Mouse (Mus musculus): Measurements from ENCODE around the gene Tec.
A peak's percentile ranks its signal among the peaks of the same experiment; 100 is the strongest.

Tec gene

DNA sequence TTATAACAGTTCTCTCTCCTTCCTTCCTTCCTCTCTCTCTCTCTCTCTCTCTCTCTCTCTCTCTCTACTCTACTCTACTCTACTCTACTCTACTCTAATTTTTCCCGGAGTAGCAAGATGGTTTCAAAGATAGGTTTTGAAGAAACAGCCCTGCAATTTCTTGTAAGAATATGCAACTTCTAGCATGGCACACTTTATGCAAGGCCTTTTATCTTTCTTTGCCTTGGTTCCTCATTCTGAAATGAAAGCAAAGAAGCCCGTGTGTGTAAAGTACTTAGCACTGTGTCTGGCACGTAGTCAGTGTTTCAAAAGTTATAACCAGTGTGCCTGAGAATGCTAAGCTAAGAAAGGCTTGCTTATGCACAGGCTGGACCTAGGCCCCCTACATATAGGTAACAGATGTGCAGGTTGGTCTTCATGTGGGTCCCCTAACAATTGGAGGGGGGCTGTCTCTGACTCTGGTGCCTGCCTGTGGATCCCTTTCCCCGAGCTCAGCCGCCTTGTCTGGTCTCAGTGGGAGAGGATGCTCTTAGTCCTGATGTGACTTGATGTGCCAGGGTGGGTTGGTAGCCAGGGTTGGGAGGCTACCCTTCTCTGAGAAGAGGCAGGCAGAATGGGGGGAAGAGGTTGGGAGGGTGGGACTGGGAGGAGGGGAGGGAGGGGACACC, 49.6 kb downstream of the Tec start:
- DNase-seq: no peak

DNA sequence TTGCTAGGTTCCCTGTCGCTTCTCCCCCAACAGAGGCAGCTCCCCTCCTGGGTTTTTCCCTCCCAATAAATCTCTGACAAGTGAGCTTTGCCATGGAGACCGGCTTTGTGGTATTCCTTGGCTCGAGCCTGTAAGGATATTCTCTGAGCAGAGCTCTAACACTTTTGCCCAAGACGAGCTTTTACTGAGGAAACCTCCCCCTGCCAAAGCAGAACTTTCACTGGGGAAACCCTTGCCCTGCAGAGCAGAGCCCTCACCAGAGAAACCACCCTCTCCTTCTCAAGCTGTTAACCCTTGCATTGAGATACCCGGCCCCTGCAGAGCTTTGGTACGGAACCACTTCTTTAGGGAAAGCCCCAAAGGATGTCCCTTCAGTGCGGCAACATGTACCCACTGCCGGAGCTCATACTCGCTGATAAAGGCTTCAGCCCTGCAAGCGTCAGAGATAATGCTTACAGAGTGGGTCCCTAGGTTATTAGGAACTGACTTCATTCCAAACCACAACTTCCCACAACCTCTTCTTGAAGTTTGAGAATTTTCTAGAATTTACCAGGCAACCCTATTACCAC, 50.7 kb downstream of the Tec start:
- no peak for DNase-seq

DNA sequence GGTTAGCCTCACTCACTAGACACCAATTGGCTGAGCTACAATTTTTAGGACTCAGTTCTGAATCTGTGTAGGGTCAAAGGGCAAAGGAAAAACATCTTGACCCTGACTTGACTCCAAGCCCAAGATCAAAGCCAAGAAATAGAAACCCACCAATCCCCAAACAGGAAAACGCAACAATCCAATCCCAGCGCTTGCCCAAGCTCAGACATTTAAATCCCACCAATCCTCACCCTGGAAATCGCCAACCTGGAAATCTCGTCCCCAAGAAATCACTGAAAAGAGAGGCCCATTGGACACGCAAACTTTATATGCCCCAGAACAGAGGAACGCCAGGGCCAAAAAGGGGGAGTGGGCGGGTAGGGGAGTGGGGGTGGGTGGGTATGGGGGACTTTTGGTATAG, 51.3 kb downstream of the Tec start:
- DNase-seq: peak; percentile 34

DNA sequence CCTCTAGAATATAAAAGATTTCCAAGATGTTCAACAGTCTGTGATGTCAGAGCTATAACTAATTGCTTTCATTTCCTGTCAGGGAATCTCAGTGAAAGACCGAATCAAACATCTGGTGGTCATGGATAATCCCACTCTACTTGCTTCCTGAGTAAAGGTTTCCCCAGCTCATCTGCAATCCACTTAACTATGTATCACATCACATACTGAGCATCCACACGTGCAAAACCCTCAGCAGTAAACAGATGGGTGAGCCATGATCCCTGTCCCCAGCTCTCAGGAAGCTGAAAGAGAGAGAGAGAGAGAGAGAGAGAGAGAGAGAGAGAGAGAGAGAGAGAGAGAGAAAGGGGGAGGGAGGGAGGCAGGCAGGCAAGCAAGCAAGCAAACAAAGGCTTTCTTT, 51.8 kb downstream of the Tec start:
- no peak for DNase-seq

DNA sequence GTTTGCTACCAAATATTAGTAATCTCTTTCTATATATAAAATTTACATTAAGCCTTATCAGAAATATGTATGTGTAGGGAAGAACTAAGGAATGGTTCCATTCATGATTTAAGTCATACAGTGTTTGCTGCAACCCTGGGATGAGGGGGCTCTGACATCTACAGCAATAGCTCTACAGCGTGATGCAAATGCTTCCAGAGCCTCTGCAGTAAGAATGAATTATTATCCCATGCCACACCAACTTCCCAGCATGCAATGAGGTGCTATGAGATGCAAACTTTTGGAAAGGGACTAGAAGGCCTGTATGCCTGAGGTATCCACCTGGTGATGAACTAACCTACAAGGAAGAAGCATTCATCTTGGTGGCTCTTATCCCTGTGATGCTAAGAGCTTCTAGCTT, 52.2 kb downstream of the Tec start:
- DNase-seq: no peak

DNA sequence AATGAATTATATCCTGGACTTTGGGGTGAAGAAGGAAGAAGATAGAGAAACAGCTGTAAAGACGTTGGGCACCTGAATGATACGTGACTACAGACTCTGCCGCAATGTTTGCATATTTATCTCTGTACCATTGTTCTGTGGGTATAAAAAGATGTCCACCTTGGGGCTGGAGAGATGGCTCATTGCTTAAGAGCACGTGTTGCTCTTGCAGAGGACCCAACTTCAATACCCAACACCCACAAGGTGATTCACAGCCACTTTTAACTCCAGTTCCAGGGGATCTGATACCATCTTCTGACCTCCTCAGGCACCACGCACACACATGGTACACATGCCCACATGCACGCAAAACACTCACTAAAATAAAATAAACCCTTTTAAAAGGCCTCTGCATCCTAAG, 52.9 kb downstream of the Tec start:
- DNase-seq: no peak

DNA sequence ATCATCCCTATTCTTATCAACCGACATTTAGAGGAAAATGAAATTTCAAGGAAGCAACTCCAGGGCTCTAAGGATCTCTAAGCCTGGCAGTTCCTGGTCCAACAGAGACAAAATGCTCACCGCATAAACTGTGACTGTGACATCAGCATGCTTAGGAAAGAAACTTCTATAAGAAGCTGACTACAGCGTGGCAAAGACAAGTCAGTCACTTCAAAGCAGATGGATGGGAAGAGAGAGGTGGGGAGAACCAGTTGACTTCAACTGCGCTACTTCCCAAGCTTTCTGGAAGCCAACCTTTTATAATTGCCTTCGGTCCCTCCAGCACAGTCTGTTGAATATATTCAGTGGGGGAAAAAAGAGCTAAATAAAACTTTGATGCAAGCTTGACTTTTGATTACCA, 54.2 kb downstream of the Tec start:
- no peak for DNase-seq

DNA sequence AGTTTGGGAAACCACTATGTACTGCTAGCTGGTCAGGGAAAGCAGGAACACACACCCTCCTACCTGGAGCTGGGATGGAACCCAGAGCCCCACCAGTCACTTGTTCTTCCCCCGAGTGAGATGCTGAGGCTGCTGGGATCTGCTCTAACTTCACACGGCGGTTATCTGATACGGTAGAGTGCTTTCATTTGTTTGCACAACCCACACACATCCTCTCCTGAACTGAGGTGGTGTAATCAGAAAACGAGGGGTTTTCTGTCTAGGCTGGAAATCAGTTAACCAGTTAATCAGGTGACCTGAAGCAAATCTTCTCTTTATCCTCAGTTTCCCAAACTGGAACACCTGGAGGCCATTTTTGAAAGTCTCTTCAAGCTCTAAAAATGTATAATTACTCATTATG, 55.4 kb downstream of the Tec start:
- DNase-seq: no peak

DNA sequence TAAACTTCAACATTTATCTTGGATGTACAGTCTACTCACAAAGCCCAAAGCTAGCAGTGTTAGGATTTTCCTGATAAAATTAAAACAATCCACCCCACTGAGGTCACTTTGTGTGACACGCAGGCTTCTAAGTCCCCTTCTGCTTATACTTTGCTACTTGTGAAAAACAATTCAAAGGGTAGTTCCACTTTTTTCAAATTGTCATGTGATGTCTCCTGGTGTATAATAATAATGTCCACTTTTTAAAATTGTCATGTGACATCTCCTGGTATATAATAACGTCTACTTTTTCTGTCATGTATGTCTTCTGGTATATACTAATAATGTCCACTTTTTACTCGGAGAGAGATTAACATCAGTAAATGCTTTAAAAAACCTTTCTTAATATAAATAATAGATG, 56.0 kb downstream of the Tec start:
- no peak for DNase-seq

DNA sequence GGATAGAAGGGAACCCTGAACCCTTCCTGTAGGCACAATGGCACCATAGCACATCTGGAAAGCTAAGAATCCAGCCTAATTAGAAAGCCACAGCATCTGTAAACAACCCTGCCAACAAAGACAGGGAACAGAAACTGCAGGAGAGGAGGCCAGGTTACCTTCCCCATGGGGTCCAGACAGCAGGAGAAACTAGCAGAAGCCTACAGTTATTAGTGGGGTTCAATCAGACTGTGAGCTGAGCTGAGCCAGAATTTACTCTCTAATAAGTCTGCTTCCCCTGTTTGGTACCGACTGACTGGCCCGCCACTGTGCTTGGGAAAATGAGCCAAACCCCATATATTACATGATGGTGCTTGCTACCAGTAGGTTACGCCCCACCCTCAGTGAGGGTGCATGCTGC, 56.9 kb downstream of the Tec start:
- no peak for DNase-seq

DNA sequence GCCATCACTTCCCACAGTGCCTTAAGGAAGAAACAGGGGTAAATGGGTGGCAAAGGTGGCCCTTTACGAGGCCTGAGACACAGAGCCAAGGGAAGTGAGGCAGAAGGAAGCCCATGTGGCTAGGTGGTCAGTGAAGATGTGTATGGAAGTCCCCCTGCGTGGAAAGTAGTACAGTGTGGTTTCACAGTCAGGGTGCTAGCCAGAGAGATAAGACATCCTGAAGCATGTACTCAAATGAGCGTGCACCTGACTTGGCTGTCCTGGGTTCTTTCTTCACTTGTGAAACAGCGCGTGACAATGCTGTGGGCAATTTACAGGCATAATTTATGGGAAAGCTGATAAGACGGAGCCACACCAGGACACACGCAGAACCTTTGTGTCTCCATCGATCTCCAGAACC, 57.3 kb downstream of the Tec start:
- no peak for DNase-seq

DNA sequence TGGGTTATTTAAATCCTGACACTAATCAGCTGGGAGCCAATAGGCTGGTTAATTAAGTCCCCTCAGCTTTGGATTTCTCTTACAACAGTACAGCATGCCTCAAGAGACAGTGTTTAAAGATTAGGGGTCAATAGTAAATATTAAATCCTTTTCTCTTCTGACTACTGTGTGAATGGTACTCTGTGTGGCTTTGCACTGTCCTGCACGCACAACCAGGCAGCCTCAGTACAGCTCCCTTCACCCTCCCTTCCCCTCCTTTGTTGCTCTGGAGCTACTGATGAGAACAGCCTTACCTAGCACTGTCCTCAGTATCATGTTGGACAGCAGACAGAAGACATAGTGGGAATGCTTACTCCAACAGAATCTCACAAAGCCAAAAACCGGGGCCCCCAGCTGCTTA, 58.8 kb downstream of the Tec start:
- DNase-seq: no peak

DNA sequence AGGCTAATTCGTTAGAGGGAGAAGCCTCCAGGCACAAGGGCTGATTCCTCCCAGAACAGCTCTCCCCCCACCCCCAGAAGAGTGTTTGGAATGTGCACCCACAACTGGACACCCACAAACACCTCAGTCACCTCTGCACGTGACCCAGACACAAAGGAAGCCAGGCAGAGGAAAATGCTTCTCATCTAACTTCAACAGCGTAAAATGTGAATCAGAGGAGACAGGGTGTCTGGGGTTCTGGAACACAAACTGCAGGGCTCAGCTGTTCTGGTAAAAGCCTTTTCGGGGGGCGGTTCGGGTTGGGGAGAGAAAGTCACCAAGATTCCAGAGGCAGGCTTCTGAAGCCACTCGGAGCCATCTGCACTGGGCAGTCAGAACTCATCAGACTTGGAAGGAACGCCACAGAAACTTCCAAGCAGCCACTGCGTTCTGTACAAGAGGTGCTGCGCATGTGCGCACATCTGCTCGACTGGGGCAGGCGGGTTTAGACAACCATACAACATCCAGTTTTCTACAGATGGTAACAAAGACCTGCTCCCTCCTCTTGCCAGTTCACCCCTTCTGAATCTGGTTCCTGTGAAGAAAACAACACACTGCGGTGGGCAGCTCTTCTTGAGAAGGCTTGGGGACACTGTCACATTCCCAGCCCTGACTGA, 59.7 kb downstream of the Tec start:
- DNase-seq: peak; percentile 38

DNA sequence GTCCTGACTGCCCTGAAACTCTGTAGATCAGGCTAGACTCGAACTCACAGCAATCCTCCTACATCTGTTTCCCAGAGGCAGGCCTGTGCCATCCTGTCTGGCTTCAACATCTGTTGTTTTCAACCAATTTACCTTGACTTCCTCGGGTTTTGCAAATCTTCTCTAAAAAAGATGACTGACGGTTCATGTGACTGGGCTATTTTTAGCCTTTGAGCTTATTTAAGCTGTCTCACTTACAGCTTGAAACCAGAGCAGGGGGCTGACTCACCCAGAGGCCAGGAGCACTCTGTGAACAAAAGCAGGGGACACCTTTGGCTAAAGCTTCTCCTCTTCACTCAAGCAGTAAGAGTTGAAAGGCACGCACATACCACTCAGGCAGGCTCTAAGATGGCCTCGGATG, 65.4 kb downstream of the Tec start:
- DNase-seq: no peak

DNA sequence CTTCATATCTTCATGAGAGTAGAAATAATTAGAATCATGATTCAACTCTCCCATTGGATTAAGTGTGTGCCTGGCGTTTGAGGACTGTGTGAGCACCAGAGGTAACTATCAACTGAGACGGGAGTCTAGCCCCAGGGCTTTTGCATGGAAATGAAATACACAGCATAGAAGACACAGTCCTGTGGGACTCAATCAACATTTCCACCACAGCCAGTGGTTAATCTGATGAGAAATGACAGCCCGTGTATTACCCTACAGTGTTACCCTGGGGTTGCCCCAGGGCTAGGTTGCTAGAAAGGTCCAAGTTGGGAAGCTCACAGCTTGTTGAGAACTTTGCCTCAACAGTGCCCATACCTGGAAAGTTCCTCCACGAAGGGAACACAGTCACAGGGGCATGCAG, 69.7 kb downstream of the Tec start:
- no peak for DNase-seq

DNA sequence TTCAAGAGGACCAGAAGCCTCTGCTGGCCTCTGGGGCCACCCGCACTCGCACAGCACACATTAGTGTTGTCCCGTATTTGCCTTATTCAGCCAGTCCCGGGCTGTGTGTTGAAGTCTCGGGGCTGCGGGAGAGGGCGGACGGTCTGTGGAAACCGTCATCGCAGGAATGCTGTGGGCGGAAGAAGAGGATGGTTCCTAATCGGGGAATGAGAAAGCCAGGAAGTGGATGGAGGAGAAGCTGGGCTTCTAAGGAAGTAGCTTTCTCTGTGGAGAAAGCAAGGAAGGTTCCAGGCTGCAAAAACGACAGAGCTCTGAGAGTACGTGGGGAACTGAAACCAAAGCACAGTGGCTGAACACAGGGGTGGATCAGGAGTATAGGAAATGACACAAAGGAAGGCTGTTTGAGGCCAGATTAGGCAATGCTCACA, 72.1 kb downstream of the Tec start:
- DNase-seq: peak; percentile 55

DNA sequence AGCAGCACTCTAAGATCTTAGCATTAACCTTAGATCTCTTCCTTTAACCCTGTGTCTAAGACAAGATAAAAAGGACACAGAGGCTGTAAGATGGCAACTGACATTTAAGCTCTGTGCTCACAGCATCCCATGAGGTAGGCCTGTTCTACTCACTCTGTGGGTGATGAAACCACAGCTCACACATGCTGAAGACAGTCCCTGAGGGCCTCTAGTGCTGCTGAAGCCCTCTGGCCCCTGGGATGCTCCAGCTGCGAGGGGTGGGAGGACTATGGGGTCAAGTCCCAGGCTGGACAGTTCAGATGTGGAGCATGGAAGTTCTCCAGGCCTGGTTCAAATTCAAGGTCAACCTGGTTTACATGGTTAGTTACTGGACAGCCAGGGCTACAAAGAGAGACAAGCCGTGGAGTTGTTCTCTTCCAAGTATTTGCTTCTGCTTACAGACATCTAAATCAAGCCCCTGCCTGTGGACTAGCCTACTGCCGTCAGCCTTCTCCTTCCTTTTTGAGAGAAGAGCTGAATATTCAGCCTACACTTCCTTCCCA, 74.9 kb downstream of the Tec start:
- DNase-seq: no peak

DNA sequence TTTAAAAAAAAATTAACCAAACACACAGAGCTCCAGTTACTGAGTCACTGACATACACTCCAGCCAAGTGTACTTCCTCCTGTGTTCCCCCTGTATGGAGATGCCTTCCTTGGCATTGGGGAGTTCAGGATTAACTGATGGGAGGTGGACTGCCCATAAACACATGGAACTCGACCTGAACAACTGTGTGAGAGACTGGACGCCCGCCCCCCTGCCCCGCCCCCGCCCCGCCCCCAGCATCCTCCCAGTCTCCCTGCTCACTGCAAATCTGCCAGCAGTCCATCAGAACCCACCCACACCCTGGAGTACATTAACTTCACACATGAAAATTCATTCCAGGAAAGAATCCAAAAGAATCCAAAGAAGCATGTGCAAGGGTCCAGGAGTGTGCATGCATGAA, 76.5 kb downstream of the Tec start:
- peak; percentile 53 for DNase-seq

DNA sequence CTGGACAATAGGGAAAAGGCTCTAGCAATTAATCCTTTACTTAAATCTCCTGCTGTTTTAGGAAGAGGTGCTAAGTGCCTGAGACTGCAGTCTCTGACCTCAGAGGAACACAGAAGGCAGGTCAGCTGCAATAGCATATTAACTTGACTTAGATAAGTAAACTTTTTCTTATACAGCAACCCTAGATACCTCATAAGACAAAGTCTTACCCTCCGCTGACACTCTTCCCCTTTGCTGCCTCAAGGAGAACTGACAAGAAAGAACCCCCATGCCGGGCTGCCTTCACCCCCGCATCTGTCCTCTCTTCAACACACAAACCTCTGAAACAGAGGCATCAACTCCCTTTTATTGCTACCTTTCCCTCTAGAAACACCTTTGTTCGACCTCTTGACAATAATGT, 76.9 kb downstream of the Tec start:
- no peak for DNase-seq

DNA sequence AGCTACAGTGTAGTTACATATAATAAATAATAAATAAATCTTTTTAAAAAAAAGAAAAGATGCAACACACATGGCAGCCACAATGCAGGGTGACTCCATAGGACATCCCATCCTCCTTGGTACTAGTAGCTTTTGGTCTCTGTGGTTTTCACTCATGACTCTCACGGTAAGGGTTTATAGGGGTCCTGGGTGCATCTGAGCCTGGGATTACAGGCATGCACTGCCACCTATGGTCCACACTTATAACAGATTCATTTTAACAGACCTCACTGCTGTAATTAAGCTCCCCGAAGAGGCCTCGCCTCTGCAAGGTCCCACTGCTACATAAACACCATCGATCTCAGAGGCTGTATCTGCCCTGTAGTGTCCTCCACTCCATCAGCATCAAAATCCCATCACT, 82.8 kb downstream of the Tec start:
- no peak for DNase-seq

DNA sequence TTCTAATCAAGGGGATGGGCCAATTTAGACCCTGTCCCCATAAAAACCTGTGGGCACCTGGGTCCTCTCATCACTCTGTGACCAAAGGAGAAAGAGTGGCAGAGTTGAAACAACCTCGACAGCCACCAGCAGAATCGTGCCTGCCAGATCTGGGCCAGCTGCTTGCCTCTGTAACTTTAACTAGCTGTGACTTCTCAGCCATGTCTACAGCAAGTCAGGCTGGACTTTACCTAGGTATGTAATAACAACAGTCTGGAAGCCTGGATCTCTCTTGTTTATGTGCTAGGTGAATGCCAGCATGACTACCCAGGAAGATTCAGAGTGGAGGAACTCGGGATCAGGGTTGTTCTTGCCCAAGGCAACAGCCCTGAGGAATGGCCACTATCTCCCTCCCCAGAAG, 83.6 kb downstream of the Tec start:
- no peak for DNase-seq

DNA sequence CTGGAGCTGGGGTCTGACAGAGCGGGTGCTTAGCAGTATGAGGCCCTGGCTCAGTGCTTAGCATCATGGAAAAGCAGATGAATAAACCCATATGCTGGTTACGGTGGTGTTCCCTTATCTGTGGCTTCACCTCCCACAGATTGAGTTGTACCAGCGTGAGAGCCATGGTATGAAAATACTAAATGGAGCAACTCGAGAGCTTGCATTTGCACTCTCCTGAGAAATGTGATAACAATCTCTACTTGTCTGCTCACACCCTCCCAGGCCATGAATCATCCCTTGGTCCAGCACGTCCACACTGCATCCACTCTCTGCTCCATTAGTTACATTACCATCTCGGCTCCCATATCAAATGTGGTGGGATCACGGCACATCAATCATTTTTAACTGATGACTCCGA, 84.3 kb downstream of the Tec start:
- DNase-seq: no peak

DNA sequence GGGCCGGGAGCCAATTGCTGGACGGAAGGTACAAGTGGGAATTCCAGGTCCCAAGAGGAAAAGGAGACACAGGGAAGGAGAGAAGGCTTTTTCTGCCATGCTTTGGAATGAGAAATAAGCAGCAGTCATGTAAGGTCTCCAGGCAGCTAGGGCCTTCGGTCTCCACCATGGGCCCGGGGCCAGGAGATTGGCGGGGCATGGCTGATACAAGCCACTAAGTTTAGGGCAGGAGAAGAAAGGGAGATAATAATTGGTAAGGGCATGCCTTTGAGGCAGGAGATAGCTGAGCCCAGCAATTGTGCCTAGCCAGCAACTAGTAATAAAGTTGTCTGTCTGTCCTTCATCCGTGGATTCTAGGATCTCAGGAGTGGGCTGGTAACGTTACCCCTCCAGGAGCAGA, 85.2 kb downstream of the Tec start:
- no peak for DNase-seq

DNA sequence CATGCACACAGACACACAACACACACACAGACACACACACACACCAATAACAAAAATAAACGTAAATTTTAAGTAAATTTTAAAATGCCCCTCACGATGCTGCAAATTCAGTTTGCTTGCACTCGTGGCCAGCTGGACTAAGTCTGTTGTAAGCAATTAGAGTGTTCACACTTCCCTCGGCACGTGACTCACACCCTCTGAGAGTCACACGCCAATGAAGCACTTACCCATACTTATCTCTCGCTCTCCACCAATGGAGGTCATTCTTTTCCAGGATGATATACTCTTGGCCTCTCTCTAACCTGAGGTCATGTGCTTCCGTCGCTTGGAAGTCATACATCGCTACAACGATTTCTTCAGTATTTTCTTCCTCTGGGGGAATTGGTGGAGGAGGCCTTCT, 86.5 kb downstream of the Tec start:
- no peak for DNase-seq

DNA sequence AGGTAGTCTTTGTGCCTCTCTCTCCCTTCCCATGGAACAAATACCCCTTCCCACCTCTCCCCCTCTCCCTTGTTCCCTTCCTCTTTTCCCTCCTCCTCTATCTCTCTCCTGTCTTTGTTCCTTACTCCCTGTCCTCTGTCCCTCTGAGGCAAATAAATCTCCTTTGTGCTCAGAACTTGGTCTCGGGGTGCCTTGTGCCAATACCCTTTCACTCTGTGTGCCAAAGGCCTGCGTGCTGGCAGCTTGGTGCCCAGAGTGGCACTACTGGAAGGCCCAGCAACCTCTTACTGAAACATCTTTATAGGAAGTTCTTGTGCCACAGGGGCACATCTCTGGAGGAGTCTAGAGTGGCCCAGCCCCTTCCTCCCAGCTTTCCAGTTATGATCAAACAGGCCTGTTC, 91.7 kb downstream of the Tec start:
- no peak for DNase-seq
